Mouse (Mus musculus) kidney, adult 18-20 months (tissue): ENCODE data around the gene Tex44.

Experiments
- DNase-seq: peaks from one replicate; pipeline ENCODE4 v3.0.0; 2021

Tex44 gene

DNA sequence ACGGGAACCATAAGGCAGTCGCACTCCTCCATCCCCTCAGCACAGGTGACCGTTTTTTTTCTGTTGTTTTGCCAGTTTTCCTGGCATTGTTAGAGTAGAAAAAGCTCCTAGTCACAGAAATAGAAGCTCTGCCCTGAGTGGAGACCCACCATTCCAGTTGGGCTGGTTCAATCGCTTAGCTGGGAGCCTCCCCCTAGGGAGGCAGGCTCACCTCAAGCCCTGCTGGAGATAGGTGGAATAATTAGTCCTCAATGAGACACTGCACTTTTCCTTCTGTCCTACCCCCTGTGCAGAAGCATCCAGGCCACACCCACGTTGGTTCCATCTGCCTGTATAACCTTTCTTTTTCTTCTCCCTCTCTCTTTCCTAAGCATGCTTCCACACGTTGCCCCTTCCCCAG, 23.8 kb downstream of the Tex44 start:
- no peak for DNase-seq

DNA sequence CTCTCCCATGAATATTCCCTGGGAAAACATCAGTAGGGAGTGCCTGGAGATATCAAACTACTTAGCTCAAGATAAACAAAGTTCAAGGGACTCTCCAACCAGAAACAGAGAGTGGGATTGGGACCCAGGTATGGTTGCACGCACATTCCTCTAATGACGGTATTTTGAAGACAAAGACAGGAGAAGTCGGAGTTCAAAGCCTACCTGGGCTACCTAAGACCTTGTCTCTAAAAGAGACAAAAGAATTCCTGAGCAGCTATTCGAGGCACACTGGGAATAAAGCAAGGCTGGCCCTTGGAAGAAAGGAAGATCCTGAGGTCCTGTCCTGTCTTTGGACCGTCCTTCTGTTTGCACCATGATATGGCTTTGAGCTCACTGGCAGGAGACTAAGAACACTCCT, 26.6 kb downstream of the Tex44 start:
- no peak for DNase-seq

DNA sequence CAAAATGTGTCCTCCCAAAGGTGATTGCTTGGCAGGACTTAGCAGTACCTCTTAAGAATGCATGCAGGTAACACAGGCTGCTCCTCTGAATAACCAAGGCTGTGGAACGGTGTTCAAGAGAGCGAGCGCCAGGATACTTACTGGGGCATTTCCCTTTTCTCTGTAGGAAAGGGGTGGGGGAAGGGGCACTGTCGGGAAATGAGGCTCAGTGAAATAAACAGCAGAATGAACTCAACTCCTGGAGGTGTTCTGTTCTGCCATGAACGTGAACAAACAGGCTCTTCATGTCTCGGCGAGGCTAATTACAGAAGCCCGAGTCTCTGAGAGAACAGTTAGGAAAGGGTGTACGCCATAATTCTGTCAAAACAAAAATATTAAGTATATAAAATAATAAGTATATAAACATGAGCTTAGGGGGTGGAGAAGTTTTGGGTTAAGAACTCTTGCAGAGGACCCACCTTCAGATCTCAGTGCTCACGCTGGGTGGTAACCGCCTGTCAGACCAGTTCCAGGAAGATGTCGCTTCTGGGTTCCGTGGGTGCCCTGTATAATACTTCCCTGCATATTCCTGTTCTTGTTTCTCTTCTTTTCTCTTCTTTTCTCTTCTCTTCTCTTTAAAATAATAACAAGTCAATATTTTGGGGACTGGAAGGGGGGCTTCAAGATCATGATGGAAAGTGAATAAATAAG, 30.9 kb downstream of the Tex44 start:
- DNase-seq: no peak

DNA sequence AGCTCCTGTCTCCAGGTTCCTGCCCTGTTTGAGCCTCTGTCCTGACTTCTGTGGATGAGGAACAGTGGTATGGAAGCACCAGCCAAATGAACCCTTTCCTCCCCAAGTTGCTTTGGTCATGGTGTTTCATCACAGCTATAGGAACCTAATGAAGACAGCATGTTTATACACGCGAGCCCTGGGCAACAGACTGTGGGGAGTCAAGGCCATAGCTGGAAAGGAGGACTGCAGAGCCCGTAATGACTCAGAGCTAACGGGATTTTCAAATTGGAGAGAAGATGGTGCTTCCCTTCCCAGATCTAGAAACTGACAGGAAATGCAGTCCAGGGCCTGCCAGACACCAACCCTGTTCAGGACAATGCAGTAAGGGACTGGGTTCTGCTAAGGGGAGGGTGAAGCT, 33.2 kb downstream of the Tex44 start:
- DNase-seq: no peak

GRCm38 (mm10) chr1:86464223-86464874, 38.2 kb downstream of the Tex44 start:
- no peak for DNase-seq

DNA sequence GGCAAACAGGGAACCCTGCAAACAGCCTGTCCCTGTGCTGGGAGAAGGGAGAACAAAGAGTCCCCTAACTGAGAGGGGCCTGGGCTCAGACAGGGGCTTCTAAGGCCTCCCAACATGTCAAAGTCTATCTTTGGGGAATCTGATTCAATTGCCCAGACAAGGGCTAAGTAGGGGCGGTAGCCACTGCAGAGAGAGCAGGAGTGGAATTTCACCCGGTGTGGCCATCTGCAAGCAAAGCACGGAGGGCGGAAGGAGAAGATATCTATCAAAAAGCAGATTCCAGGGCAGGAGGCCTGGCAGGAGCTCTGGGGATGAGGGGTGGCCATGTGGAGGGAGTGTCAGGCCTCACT, 38.7 kb downstream of the Tex44 start:
- peak; percentile 42 for DNase-seq

DNA sequence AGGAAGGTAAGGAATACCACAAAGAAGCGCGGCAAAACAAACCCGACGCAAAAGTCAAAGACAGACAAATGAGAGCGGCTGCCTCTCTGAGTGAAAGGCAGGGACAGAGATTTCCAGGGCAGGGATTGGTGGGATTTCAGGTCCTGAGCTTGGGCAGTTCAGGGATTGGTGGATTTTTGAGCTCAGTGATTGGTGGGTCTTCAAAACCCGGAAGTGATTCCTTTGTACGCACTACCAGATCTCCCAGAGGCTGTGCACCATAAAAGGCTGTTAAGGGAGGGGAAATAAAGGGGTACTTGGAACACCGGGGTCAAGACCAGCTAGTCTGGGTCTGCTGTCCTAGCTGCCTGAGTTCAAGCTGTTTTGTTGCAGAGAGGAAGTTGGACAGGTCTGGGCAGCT, 41.3 kb downstream of the Tex44 start:
- DNase-seq: no peak

DNA sequence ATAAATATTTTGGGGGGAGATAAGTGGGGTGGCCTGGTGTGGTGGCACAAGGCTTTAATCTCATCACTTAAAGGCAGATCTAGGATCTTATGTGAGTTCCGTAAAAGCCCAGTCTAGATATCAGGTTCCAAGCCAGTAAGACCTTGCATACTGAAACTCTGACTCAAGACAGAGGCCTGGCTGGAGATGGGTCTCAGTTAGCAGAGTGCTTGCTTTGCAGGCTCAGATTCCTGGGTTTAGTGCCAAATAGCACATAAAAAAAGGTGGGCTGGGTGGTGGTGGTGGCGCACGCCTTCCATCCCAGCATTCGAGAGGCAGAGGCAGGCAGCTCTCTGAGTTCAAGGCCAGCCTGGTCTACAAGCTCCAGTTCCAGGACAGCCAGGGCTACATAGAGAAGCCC, 43.7 kb downstream of the Tex44 start:
- DNase-seq: no peak

GRCm38 (mm10) chr1:86470519-86471181, 44.5 kb downstream of the Tex44 start:
- peak; percentile 75 for DNase-seq

DNA sequence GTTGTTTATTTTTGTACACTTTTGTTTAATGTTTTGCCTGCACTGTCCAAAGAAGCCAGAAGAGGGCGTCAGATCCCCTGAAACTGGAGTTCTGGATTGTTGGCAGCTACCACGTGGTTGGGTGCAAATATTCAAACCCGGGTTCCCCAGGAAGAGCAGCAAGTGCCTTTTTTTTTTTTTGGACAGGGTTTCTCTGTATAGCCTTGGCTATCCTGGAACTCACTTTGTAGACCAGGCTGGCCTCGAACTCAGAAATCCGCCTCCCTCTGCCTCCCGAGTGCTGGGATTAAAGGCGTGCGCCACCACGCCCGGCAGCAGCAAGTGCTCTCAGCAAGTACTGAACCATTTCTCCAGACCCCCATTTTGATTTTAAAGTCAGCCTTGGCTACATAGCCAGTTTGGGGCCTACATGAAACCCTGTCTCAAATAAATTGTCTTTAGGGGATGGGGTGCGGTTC, 45.4 kb downstream of the Tex44 start:
- DNase-seq: peak; percentile 41

DNA sequence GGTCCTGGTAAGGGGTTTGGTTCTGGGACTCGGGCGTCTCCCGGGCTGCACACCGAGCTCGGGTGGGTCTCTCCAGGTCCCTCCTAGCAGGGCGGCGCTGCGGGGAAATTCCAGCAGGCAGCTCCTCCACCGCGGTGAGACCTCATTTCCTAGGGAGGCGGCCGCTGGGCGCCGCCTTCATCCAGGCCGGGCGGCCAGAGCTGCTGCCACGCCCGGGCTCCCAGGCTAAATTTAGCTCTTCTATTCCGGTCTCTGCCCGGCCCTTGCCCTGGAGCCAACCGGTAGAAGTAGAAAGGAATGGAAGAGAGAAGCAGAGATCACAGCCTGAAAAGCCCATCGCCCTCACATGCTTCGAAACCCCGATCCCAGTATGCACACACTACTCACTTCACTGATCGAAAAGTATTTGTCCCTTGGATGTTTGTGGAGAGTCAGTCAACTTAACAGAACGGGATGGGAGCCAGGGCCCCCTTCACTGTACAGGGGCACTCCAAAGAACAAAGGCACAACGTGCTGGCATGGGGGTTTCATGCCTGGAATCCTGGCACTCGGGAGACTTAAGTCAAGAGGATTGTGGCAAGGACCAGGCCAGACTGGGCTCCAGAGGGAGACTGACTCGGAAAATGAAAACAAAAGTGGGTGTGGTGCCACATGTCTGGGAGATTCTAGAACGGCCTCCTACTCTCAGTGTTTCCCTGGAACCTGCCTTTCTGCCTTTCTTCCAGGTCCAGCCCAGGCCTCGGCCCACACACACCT, 46.2 kb downstream of the Tex44 start:
- DNase-seq: peak; percentile 82

DNA sequence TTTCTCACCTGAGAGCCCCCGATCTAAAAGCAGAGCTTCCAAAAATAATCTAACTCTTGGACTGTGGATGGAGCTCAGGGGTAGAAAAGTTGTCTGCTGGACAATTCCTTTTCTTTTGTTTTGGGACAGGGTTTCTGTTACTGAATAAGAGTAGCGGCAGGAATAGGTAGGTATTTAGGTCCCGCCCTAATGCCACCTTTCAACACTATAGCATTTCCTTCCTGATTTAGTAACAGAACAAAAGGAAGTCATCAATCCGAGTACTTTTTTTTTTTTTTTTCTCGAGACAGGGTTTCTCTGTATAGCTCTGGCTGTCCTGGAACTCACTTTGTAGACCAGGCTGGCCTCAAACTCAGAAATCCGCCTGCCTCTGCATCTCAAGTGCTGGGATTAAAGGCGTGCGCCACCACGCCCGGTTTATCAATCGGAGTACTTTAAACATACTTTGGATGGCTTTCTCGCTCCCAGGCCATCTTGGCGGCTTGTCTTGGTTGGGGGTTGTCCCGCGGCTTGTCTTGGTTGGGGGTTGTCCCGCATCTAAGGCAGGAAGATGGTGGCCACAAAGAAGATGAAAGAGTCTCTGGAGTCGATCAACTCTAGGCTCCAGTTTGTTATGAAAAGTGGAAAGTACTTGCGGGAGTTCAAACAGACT, 47.1 kb downstream of the Tex44 start:
- DNase-seq: no peak
